Mouse (Mus musculus) c-Kit-positive CD71-positive TER-119-positive erythroid progenitor cells, embryonic 14.5 days (primary cell): ENCODE results near the gene Txndc16.

Experiments
- DNase-seq: peaks from one replicate; pipeline ENCODE4 v3.0.0-alpha.2; 2013; ENCODE audit warnings: low spot score

Txndc16 gene

DNA sequence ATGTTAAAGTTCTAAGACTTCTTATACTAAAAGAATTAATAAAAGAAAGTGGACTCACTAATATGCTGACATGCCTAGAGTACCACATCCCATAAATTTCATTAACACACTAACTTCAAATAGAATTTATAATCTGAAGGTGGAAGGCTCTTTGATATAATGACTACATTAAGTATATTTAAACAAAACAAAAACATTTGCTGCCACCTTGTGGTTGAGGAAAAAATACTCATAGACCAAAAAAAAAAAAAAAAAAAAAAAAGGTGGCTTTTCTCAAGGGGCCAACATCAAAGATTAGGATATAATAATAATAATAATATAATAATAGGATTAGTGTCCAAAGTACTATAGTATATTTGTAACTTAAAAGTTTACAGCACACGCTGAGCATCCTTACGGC, 66.9 kb downstream of the Txndc16 start:
- DNase-seq: peak; percentile 15

- DNase-seq: no peak
Measured at GRCm38 (mm10) chr14:45142511-45142910, 77.6 kb downstream of the Txndc16 start.

- no peak for DNase-seq
Measured at GRCm38 (mm10) chr14:45140344-45141080, 79.6 kb downstream of the Txndc16 start.

GRCm38 (mm10) chr14:45135961-45136360, 84.2 kb downstream of the Txndc16 start:
- no peak for DNase-seq

DNA sequence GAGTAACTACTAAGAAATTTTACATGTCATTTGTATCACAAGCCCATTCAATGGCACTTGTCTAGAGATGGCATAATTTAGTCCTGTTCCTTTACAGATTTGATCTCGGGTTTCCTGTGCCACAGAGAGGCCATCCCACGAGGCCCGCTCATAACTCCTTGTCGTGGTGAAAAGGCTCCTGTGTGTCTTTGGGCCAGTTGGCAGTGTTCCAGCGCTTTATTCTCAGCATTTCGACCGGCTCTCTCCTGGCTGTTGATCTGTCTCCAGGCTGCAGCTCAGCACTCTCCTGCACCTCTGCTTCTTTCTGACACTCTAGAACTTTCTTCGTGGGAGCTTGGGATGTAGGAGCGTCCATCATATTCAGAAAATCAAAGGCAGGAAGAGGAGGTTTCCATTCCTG, 84.6 kb downstream of the Txndc16 start:
- DNase-seq: no peak

DNA sequence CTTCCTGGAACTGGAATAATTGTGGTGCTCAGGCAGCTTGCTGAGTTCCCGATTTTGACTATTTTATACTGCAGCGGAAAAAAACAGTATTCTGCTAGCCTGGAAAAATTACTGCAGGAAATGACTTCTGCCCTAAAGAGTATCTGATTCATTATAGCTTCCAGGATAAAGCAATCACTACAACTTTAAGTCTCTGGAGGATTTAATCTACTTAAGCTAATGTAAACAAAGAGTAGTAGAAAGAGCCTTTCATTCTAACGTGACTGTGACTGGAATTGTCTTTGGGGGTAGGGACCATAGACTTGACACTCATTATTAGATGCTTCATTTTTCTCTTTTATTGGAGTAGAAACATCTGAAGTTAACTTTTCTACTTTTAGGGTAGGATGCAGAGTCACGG, 101.8 kb downstream of the Txndc16 start:
- no peak for DNase-seq

GRCm38 (mm10) chr14:45102201-45102600, 117.9 kb downstream of the Txndc16 start:
- no peak for DNase-seq

- DNase-seq: no peak
Measured at GRCm38 (mm10) chr14:45092327-45092726, 127.8 kb downstream of the Txndc16 start.

GRCm38 (mm10) chr14:45090011-45090410, 130.1 kb downstream of the Txndc16 start:
- DNase-seq: no peak

GRCm38 (mm10) chr14:45085651-45086425, 134.3 kb downstream of the Txndc16 start:
- no peak for DNase-seq

GRCm38 (mm10) chr14:45084656-45085280, 135.4 kb downstream of the Txndc16 start:
- no peak for DNase-seq

DNA sequence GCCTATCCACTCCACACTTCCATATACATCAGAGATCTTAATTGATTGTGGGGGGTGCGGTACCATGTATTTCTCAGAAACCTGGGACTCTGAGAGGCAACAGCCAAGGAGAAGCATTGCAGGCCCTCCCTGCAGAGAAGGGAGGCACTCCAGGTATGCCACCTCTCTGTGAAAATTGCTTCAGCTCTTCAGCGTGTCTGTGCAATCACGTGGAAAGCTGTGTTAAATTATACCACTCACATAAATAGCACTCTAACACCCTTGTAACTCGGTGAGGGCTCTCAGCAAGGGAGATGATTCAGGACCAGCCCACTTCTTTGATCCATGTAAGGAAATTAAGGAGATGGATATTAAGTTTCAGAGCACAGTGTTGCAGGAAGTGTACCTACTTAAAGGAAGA, 136.6 kb downstream of the Txndc16 start:
- no peak for DNase-seq
